Mouse (Mus musculus): Measurements from ENCODE around the gene Vamp5.

The Vamp5 gene

GRCm38 (mm10) chr6:72344396-72345073, 35.7 kb downstream of the Vamp5 start:
- DNase-seq, result no peak

GRCm38 (mm10) chr6:72340481-72340880, 39.8 kb downstream of the Vamp5 start:
- no peak for DNase-seq

GRCm38 (mm10) chr6:72333111-72333510, 47.2 kb downstream of the Vamp5 start:
- DNase-seq, result no peak

GRCm38 (mm10) chr6:72330133-72330532, 50.1 kb downstream of the Vamp5 start:
- no peak for DNase-seq

GRCm38 (mm10) chr6:72329019-72329418, 51.2 kb downstream of the Vamp5 start:
- DNase-seq, result no peak

- DNase-seq, result peak in 1 of 2 experiments; percentile 66
Measured at GRCm38 (mm10) chr6:72326274-72326673, 54.0 kb downstream of the Vamp5 start.

GRCm38 (mm10) chr6:72323786-72324508, 56.3 kb downstream of the Vamp5 start:
- no peak for DNase-seq

- DNase-seq, result no peak
Measured at GRCm38 (mm10) chr6:72322936-72323335, 57.3 kb downstream of the Vamp5 start.

- DNase-seq, result peak; percentile 42 to 73
Measured at GRCm38 (mm10) chr6:72319019-72319418, 61.2 kb downstream of the Vamp5 start.
